Mouse (Mus musculus): ENCODE measurements at regions not wholly inside any gene's neighbourhood (a gene's known extent, or its start where the extent isn't known, plus 50 kb on each side); places are given as distances from the start of the nearest gene placed in this dataset.

DNA sequence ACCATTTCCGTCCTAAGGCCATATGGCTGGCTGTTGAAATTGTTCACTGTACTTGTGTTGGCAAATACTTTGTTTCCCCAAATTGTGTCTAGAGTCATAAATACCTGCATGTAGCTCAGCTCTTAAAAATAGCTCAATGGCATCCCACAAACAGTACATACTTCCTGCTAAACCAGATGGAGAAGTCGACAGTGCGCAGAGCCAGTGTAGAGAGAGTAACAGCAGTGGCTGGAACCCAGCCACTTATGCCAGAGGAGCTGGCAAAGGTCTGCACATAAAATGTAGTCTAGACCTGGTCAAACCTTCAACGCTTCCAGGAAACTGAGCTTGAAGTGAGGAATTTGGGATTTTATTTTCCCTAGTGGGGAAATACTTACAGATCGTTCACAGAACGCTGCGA, 128.5 kb upstream of the Kcnj16 start:
- ATAC-seq (ENCODE audit: extremely low read depth, insufficient number of reproducible peaks, low FRiP score, poor library complexity, severe bottlenecking): no peak

DNA sequence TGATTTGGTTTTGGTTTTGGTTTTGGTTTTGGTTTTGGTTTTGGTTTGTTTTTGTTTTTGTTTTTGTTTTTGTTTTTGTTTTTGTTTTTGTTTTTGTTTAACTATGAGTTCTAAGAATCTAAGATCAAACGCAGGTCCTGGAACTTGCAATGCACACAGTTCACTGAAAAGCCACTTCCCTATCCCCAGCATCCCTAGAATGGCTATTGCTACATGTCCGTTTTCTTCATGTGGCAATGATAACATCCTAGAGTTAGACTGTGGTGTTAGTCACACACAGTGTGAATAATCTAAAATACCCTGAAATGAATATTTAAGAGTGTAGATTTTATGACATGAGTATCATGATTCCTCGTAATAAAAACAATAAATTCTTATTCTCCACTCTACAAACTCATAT, 99.5 kb upstream of the Kcnj16 start:
- no peak for ATAC-seq (ENCODE audit: extremely low read depth, insufficient number of reproducible peaks, low FRiP score, poor library complexity, severe bottlenecking)

DNA sequence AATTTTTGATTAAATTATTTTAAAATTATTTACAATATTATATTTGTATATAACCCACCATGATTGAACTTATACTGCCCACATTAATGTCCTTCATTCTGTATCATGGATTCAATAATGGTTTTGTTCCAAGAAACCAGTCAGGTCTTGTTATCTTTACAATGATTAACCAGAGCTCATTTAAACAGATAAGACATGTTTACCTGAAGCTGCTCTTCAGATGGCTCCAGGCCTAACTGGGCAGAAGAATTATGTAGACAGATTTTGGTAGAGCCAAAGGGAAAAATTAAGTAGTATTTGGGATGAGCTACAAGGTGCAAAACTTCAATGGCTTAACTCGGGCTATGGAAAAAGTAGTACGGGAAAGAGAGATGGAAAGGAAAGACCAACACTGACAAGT, 97.7 kb upstream of the Kcnj16 start:
- no peak for ATAC-seq (ENCODE audit: extremely low read depth, insufficient number of reproducible peaks, low FRiP score, poor library complexity, severe bottlenecking)

DNA sequence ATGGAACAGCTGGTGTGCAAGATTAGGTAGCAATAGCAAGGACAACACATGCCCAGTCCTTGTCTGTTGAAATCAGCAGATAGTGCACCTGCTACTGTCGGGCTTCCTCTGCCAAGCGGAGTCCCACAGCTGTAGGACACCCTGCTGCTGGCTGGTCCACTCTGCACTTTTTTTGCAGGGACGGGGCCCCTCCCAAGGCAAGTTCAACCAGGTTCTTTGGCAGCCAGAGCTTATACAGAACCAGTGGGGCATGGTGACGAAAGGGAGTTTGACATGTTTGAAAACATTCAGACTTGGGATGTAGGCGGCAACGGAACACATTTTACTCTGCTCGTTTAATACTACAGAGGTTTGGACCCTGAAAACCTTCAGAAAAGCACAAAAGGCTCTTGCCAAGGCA, 93.2 kb upstream of the Kcnj16 start:
- ATAC-seq (ENCODE audit: extremely low read depth, insufficient number of reproducible peaks, low FRiP score, poor library complexity, severe bottlenecking): no peak

DNA sequence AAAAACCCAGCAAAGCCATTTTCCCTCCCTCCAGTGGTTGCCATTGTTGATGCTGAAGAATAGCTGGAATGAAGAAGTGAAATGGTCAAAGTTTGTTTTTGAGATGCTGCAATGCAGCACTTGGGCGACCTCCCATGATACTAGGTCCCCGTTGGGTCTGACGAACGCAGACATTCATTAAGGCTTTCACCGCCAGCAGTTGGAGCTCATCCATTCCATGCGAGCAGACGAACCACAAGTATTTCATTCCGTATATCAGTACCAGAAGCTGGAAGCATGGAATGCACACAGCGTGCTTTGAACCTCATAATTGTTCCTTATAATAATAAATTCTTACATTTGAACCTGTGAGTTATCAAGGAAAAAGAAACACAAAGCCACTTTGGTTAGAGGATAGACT, 86.9 kb upstream of the Kcnj16 start:
- ATAC-seq (ENCODE audit: extremely low read depth, insufficient number of reproducible peaks, low FRiP score, poor library complexity, severe bottlenecking): no peak

DNA sequence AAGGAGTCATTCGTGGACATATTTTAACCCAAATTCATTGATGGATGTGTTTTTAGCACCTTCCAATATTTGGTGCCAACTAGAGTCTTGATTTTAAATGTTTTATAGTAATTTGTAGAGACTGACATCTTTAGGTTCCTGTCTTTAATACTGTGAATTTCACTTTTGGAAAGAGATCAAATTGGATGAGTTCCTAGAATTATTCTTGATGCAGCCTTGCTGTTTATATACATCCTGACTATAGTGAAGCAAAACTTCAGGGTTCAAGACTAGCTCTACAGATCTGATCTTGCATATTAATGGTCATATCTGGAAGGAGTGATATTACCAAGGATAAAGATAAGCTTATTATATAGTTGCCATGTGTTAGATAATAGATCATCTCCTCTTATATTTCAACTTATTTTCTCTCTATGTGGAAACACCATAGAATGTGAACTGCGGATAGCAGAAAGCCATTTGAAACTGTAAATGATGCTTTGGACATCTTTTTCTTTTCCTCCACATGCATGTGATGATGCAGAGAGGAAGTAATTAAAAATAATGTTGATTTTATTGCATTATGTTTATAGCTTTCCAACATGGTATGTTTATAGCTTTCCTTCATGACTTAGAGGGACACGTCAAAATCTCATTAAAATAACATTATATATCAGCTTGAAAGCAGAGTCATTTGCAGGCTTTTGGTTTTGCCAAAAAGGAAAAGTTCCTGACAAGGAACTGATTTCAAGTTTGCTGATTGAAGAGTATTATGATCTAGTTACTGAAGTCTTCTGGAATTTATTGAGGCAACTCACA, 78.3 kb upstream of the Kcnj16 start:
- no peak for ATAC-seq (ENCODE audit: extremely low read depth, insufficient number of reproducible peaks, low FRiP score, poor library complexity, severe bottlenecking)

DNA sequence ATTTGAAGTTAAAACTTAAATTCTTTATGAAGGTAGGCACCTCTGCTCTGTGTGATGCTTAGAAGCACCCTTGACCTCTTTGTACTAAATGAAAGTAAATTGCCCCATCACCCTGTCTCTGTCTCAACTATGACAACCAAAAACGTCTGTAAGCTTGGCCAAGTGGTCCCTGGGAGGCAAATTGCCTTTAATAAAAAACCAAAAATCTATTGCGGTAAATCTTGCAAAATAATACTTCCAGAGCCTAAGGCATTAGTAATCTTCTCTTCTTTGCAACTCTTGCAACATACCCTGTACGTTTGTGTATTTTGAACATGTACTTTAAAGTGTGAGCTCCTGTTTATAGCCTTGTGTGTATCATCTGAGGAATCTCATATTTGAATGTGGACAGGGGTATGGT, 77.4 kb upstream of the Kcnj16 start:
- ATAC-seq (ENCODE audit: extremely low read depth, insufficient number of reproducible peaks, low FRiP score, poor library complexity, severe bottlenecking): no peak

DNA sequence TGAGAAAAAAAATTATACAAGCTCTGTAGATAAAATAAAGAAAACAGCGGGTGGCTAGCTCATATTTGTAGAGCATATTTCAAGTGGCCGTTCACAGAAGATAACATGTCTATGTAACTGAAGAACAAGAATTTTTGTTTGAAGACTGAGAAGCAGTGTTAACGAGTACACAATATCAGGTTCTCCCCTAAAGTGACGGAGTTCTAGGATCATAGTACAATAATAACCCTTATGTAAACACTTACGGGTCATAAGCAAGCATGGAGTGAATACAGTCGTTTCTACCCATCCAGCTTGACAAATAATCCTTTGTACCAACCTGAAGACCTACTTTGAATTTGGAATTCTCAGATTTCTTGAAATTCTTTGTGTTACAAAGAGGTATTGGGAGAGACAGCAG, 64.9 kb upstream of the Kcnj16 start:
- no peak for ATAC-seq (ENCODE audit: extremely low read depth, insufficient number of reproducible peaks, low FRiP score, poor library complexity, severe bottlenecking)
